Mouse (Mus musculus) natural killer cell, adult 2 months (primary cell): ENCODE measurements around the gene Vmn1r51.
"Not testable (repeated sequence)": the region's sequence is repeated elsewhere in the genome, so short reads cannot be mapped to it uniquely, and the experiment has no call there.

Experiments
- DNase-seq, 2 experiments: peaks; one replicate each; pipeline ENCODE4 v3.0.0; 2022; ENCODE audit warnings: low spot score in 2 of 2

Vmn1r51 gene

GRCm38 (mm10) chr6:90122296-90122695 lies at the start of gene Vmn1r51:
TSS of gene Vmn1r51 (plus strand) at chr6:90122596.
- DNase-seq: not testable (repeated sequence)

- DNase-seq: no peak
These were observed 44.0 kb upstream of the Vmn1r51 start, which contains the start of gene Vmn1r49 for GRCm38 (mm10) chr6:90078406-90078805. TSS of gene Vmn1r49 (minus strand) at chr6:90078506.

DNA sequence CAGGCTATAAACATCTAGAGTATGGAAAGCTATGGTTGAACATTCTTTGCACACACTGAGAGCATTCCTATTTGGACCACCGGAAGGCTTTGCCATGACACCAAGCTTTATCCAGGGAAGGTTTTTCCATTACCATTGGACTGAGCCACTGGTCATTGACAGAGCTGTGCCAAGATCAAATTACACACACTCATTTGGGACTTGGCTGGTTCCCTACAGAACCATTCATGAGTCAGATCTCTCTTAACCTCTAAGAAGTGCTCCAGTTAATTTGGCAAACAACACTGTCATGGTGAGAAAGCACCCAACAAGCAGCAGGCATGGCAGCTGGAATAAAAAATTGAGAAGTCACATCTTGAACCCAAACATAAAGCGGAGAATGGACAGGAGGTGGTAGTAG lies 21.8 kb upstream of the Vmn1r51 start:
- DNase-seq: no peak

DNA sequence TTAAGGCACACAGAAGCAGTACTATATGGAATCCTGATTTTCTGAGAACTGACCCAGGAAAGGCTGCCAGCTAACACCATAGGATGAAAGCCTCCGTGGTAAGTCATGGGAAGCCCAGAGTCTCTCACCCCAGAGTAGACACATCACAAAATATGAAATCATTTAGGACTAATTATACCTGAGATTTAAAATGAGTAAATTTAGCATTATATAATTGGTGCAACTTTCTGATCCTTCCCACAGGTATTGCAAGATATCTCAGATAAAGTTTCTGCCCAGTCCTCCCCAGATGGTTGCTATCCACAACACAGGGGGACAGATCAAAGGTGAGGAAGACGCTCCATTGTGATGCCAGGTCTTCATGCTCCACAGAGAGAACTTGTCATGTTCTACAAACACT lies 21.3 kb upstream of the Vmn1r51 start, which contains the start of gene Vmn1r50:
Vmn1r50 (plus strand) TSS at position 301 of the 400 bp plus-strand sequence.
- DNase-seq: no peak

DNA sequence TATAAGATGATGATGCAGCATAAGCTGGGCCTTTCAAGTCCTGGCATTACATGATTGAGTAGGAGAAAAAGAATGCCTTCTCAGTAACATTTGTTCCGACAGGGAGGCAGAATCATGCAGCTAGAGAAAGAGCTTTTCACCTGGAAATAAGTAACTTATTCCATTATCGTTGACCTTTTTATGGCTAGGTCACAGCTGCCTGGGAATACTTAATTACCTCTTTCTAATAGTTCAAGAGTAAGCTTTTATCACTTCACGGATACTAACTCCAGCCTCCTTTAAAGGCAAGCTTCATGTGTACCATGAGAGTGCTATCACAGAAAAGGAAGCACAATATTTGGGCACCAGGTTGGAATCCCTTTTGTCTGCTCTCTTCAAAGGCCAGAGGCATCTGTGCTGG lies 37.7 kb downstream of the Vmn1r51 start:
- no peak for DNase-seq

GRCm38 (mm10) chr6:90174508-90174907 lies 52.1 kb downstream of the Vmn1r51 start, which contains the start of gene Vmn1r52:
TSS of gene Vmn1r52 (plus strand) at chr6:90174808.
- DNase-seq: no peak
